Mouse (Mus musculus) B cell, adult 67 days (primary cell): Measurements from ENCODE around the gene Zfp575. TPM values are rescaled to one million over a fixed set of nuclear protein-coding genes. Genes with fewer than 3 reads are reported as not detected.

Experiments
- total RNA-seq, 2 experiments: library from RNA; stranded (reverse); gene quantifications; 4 replicates each; pipeline ENCODE4 v1.2.4; 2023

The Zfp575 gene
- not detected for total RNA-seq

DNA sequence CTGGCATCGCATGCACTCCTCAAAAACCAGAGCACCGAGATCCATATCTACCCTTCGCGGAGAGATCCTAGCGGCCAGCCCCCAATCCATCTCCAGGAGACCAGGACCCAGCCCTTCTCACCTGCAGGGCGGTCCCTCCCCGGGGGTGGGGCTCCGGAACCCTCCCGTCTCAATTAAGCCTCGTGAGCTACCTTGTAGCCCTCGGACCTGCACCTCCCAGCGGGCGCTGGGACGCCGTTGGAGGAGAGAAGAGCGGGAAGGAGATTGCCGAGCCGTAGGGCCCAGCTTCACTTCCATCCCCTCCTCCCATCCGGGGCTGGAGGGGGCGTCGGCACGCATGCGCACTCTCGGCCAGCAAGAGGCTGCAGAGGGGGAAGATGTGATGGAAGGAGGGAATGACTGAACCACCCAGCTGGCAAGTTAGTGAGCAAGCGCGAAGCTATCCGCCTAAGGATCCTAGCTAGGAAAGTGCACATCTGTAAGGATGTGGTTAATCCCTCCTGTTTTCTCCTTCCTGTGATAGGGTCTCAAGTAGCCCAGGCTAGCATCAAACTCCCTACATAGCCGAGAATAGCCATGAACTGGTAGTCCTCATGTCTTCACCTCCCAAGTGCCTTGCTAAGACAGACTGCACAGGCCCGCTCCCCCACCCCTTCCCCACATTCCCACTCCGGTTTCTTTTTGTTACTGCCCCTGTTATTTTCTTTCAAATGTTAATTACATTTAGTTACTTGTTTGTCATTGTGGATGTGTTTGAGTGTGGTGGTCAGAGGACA is at the start of gene Zfp575, which contains the start of gene Ethe1:
Gene Zfp575, minus strand, starts transcription at position 312 of the 776 bp plus-strand sequence.
Gene Ethe1, plus strand, starts transcription at position 214 of the 776 bp plus-strand sequence.

DNA sequence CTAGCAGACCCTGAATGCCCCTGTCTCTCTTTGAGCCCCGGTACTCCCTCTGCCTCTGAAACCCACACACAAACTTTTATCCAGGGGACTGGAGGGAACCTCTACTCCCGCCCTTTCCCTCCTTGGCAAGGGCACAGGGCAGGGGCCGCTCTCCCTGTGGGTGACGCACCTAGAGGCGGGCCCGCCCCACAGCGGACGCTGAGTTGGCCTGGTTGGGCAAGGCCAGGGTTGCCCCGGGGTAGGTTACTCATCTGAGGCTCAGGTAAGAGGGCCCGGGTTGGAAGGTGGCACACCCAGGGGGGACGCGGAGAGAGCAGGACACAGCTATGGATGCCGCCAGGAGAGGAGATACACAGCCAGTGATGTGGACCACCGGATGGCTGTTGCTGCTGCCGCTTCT is 48.8 kb upstream of the Zfp575 start, which contains the start of gene Lypd3:
Gene Lypd3, plus strand, starts transcription at position 287 of the 400 bp plus-strand sequence.

DNA sequence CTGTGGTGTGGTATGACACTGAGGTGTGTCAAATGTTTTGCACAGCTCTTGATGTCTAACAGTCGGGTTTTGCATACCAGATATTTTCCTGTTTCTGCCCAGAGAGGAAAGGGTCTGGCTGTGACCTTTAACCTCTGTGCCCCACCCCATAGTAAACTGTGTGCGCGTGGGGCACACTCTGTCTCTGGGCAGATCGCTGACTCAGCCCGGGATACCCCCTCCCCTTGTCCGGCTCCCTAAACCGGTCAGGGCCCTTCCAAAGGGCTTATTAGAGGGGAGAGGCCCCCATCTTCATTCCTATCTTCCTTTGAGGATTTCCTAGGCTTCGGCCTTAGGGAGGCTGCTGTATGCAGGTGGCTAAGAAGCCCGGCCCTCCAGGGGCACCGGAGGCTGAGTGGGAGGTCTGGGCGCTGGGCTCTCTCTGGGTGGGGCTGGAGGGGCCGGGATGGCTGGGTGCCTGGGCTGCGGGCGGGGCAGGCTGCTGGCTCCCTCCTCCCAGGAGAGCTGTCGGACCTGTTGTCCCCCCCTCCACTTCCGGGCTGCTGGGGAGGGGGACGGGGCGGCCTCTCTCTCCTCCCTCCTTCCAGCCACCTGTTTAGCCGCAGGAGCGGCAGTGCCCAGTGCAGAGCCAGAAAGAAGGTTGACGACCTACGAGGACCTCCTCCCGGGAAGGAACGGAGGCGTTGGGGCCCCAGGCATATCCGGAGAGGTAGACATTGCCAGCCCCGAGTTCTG is 22.9 kb upstream of the Zfp575 start, which contains the start of gene Phldb3:
Gene Phldb3, plus strand, starts transcription at position 620 of the 735 bp plus-strand sequence.

DNA sequence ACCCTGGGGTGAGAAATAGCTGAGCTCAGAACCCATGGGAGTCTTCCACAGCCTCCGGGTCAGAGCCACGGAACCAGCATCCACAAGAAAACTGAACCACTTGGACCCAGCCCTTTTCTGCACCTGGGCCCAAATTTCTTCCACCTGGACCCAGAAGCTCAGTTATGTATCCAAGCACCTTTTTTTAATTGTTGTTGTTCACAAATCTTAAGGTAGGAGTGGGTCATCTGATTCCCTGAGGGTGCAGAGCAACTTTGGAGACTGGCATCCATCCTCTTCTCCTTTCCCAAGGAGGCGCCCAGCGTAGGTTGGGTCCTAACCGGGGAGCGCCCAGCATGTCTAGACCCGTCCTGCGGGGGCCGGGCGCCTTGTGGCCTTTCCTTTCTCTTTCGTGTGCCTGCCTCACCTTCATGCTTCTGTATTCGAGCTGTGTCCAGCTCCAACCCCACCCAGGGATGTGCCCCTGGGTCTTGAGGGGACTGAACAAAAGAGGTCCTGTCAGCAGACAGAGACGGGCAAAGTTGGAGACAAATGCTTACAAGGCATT is 41.3 kb downstream of the Zfp575 start, which contains the start of the genes Pinlyp and Xrcc1:
Gene Pinlyp, minus strand, starts transcription at position 51 of the 547 bp plus-strand sequence.
Gene Xrcc1, plus strand, starts transcription at position 222 of the 547 bp plus-strand sequence.

Other genes starting within 250 kb of the Zfp575 start
- gene Lypd5, start 238.4 kb downstream of the Zfp575 start, total RNA-seq, result not detected
- 1 to 10 TPM; 4.2 to 9.5 TPM for gene Kcnn4, start 217.4 kb downstream of the Zfp575 start, total RNA-seq
- 10 to 100 TPM; 77.0 to 91.8 TPM for gene Smg9, start 188.0 kb downstream of the Zfp575 start, total RNA-seq
- gene Irgc1, start 135.3 kb downstream of the Zfp575 start, total RNA-seq, result 1 to 10 TPM; 5.0 to 7.7 TPM
- 100 to 1,000 TPM; 432 to 444 TPM for gene Plaur, start 125.2 kb downstream of the Zfp575 start, total RNA-seq
- gene Cadm4, start 105.6 kb downstream of the Zfp575 start, total RNA-seq, result 1 to 10 TPM; 1.1 to 1.3 TPM
- 1 to 10 TPM in 1 of 2 experiments, under 1 TPM in 1; 0.93 to 1.3 TPM for gene Zfp428, start 80.6 kb downstream of the Zfp575 start, total RNA-seq
- gene AC161166.1, start 75.2 kb downstream of the Zfp575 start, total RNA-seq, result not detected
- 10 to 100 TPM; 24.8 to 25.6 TPM for gene Irgq, start 57.0 kb downstream of the Zfp575 start, total RNA-seq
- under 1 TPM in 1 of 2 experiments, not detected in 1; 0.67 TPM for gene Pinlyp, start 41.5 kb downstream of the Zfp575 start, total RNA-seq
- gene Xrcc1, start 41.4 kb downstream of the Zfp575 start, total RNA-seq, result 100 to 1,000 TPM in 1 of 2 experiments, 10 to 100 TPM in 1; 93.4 to 102 TPM
- 10 to 100 TPM; 12.1 to 13.1 TPM for gene Ethe1, start 98 bp downstream of the Zfp575 start, total RNA-seq
- 10 to 100 TPM; 28.9 to 29.4 TPM for gene Phldb3, start 23.1 kb upstream of the Zfp575 start, total RNA-seq
- gene Lypd3, start 48.9 kb upstream of the Zfp575 start, total RNA-seq, result under 1 TPM; 0.33 to 0.64 TPM
- not detected for gene Tex101, start 89.0 kb upstream of the Zfp575 start, total RNA-seq
- not detected for gene BC049730, start 121.6 kb upstream of the Zfp575 start, total RNA-seq
- not detected for gene Gm4763, start 139.3 kb upstream of the Zfp575 start, total RNA-seq
- under 1 TPM in 1 of 2 experiments, not detected in 1; 0.38 TPM for gene Cd177, start 172.7 kb upstream of the Zfp575 start, total RNA-seq
- gene Ceacam10, start 189.6 kb upstream of the Zfp575 start, total RNA-seq, result not detected